Mouse (Mus musculus): ENCODE measurements around the gene Olfr545.

- TF ChIP-seq POLR2AphosphoS2 (IDR thresholded peaks at IDR 0.05; ENCODE audit: insufficient read length, low read depth) (no peak), MAX (IDR thresholded peaks at IDR 0.05; ENCODE audit: low read depth) (no peak), POLR2A (IDR thresholded peaks at IDR 0.05; ENCODE audit: insufficient read length, low read depth) (no peak), MYOG (IDR thresholded peaks at IDR 0.05; ENCODE audit: control insufficient read depth in 1 of 3, insufficient read depth in 1 of 3, insufficient read length in 2 of 3, low read depth in 2 of 3) (no peak), REST (IDR thresholded peaks at IDR 0.05; ENCODE audit: insufficient read depth, insufficient read length) (no peak)
Observed at GRCm38 (mm10) chr7:102442432-102442831, 56.9 kb downstream of the Olfr545 start.
